Mouse (Mus musculus): ENCODE measurements around the gene Shank1.
A peak's percentile ranks its signal among the peaks of the same experiment; 100 is the strongest.

The Shank1 gene

GRCm38 (mm10) chr7:44304775-44305641, 5.0 kb upstream of the Shank1 start:
- DNase-seq (ENCODE audit: low spot score in 2 of 2), result peak; percentile 96 to 97

GRCm38 (mm10) chr7:44305686-44306085, 4.4 kb upstream of the Shank1 start:
- no peak for DNase-seq (ENCODE audit: low spot score in 2 of 2)

DNA sequence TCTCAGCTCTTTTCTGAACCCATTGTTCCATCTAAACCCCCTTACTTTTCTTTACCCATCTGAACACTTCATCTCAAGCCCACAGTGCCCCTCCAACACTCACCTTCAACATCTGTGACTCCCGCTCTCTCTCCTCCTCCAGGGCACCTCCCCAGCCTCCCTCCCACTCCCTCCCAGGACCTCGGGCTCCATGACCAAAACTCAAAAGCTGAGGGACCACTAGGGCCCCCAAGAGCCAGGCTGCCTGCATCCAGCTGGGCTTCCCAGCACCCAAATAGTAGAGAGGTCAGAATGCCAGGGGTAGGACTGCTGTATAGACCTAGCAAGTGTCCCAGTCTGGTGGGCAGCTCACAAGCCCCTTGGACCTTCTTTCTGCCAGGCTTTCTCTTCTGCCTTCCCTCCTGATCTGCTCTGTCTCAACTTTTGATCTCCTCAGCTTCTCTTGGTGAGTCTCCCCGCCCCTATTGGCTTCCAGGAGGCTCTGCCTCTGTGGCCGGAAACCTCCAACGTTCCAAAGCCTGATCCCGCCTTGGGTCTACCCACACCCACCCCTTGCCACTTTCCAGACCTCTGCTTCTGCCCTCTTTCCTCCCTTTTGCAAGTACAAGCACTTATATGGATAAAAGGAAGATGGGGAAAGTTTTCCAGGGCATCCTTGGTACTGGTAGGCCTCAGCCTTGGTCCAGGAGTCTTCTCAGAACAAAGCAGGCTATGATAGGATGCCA, 3.4 kb upstream of the Shank1 start, which contains the start of gene Clec11a:
Clec11a (minus strand) TSS at position 387 of the 725 bp plus-strand sequence.
- DNase-seq (ENCODE audit: low spot score in 2 of 2), result no peak

- DNase-seq (ENCODE audit: low spot score in 2 of 2), result no peak
Observed at GRCm38 (mm10) chr7:44307261-44308020, 2.6 kb upstream of the Shank1 start.

DNA sequence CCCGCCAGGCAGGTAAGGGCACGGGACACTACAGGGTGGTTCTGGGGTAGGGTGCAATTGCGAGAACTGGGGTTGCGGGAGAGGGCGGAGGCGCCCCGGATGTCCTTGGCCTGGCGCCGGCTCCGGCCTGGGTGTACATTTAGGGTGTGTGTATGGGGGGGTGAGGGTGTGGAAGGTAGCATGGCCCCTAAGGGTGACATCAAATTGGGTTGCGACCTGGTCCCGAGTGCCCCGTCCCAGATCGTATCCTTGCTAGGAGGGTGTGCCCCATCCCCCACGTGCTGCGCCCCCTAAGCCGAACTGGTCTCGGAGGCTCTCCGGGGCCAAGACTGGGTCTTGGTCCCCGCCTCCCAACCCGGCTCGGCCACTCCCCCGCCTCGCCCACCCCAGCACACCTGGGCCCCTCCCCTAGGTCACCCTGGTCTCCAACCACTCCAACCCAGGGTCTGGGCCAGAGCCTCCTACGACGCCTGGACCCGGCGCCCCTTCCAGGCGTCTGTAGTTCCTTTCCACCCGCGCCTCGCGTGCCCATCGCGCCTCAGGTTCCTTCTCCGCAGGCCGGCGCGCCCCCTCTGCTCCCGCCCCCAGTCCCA, 328 bp downstream of the Shank1 start:
- DNase-seq (ENCODE audit: low spot score in 2 of 2), result no peak

DNA sequence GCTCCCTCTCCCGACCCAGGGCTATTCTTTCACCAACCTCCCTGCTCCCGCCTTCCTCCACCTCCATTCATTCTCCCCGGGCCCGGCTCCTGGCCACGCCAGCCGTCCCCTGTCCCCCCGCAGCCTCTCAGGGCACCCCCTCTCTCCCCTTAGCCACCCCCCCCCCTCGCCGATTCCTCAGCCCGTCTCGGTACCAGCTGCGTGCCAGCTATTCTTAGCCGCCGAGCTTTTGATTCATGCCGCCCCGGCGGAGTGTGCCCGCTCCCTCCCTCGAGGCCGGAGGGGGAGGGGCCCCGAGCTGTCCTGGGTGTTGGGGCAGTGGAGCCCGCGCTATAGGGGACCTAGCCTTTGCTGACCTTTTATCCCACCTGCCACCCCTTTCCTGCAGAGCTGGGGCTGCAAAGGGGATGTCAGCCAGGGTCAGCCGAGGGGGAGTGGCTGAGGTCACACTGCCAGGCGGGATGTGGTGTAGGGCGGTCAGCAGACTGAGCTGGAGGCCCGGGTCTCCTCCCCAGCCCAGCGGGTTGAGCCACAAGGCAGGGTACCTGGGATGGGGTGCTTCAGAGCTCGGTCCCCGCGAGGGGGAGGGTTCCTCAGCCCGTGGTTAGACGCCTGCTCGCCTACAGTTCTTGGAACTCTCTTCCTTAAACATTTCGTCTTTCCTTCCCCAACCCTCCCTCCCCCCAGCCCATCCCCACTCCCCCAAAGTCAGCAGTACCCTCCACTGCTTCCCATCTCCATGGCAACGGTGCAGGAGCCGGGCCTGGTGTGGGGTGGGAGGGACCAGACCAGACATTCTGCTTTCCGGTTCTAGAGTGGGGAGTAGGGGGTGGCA, 1.0 kb downstream of the Shank1 start:
- no peak for DNase-seq (ENCODE audit: low spot score in 2 of 2)

GRCm38 (mm10) chr7:44311713-44312304, 1.8 kb downstream of the Shank1 start:
- no peak for DNase-seq (ENCODE audit: low spot score in 2 of 2)

DNA sequence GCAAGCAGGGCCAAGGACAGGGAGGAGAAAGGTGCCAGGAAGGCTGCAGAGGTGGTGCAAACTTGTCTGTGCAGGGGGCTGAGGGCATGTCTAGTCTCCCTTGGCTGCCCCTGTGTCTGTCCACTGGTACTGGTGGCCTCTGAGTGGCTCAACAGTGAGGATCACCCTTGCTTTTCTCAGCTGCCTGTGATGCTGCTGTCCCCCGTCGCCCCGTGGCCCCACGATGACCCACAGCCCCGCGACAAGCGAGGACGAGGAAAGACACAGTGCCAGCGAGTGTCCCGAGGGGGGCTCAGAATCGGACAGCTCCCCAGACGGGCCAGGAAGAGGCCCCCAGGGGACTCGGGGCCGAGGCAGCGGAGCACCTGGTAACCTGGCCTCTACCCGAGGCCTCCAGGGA, 2.4 kb downstream of the Shank1 start:
- no peak for DNase-seq (ENCODE audit: low spot score in 2 of 2)

DNA sequence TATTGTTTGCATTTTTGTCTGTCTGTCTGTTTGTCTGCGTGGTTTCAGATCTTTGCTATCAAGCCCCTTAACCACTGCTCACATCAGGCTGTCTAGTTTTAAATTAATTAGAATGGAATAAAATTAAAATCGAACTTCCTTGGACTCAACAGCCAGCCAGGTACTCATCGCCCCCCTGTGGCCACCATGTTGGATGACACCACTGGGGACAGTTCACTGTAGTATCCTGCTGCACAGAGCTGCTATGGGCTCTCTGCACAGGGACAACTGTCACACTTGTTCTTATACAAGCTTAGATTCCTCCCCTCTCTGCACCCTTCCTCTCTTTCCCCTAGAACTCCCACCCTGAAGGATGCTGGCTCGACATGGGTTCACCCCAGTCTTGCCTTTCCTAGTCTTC, 7.9 kb downstream of the Shank1 start:
- DNase-seq (ENCODE audit: low spot score in 2 of 2), result no peak

DNA sequence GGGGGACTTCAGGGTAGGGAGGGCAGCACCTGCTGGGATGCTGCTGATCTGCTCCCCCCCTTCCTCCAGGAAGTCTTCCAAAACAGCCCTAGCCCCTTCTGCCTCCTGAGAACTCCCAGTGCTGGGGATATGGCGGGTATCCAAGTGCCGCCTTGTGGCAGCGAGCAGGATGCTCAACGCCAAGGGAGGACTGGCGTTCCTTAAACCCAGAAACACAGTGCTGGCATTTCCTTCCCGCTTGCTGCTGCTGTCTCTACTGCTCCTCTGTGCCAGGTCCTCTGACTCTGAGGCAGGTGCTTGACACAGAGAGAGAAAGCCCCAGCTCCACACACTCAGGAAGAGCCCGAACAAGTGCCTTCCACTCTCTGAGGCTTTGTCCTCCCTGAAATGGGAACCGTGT, 10.8 kb downstream of the Shank1 start:
- no peak for DNase-seq (ENCODE audit: low spot score in 2 of 2)

GRCm38 (mm10) chr7:44322290-44322689, 12.2 kb downstream of the Shank1 start:
- DNase-seq (ENCODE audit: low spot score in 2 of 2), result no peak

DNA sequence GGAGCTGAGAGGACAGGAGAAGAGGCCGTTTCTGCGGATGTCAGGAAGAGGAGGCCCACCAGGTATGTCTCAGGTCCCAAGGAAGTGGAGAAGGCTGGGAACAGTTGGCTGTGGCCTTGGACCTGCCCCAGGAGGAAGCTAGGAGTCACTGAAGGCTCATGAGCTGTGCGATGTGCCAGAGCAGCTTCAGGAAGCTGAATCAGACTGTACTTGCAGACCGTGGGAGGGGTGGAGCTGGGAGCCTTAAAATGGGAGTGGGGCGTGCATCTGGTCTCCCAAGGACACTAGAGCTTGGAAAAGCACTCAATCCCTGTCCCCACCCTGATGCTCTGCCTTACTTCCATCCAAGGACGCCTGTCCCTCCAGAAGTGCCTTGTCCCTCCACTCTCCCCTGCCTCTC, 16.6 kb downstream of the Shank1 start:
- DNase-seq (ENCODE audit: low spot score in 2 of 2), result no peak

DNA sequence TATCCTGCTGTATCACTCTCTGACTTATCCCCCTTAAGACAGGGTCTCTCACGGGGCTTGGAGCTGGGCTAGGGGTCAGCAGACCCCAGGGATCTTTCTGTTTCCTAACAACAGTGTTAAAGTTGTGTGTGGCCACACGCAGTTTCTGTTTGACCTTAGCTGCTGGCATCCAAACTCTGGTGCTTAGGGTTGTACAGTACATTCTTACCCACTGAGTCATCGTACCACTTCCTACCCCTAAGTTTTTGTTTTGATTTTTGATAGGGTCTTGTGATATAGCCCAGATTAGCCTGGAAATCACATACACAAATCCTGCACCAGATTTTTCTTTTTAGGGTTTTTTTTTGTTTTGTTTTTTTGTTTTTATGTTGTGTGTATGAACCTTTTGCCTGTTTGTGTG, 22.3 kb downstream of the Shank1 start:
- DNase-seq (ENCODE audit: low spot score in 2 of 2), result no peak

DNA sequence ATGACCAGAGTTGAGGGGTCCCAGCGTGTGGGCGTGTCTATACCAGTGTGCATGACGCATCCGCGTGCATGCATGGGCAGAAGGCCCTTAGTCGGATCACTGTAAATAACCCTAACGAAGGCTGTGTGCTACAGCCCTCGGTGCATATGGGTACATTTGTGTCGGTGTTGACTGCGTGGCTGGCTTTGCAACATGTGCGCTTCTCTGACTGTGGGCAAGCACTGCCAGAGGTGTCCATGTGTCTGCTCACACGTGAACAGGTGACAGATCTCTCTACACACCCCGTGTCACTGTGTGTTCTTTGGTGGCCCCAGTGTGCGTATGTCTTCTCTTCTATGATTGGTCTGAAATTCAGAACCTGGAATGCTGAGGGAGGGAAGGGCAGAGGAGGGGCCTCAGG, 24.1 kb downstream of the Shank1 start:
- no peak for DNase-seq (ENCODE audit: low spot score in 2 of 2)

- DNase-seq (ENCODE audit: low spot score in 2 of 2), result no peak
Observed at GRCm38 (mm10) chr7:44335031-44335878, 25.2 kb downstream of the Shank1 start.

- DNase-seq (ENCODE audit: low spot score in 2 of 2), result no peak
Observed at GRCm38 (mm10) chr7:44336046-44337021, 26.3 kb downstream of the Shank1 start.

GRCm38 (mm10) chr7:44337121-44337849, 27.2 kb downstream of the Shank1 start:
- no peak for DNase-seq (ENCODE audit: low spot score in 2 of 2)

- DNase-seq (ENCODE audit: low spot score in 2 of 2), result no peak
Observed at GRCm38 (mm10) chr7:44340226-44340625, 30.2 kb downstream of the Shank1 start.
